Mouse (Mus musculus) liver, adult 2 months (tissue): ENCODE measurements around the gene Lpp. TPM values are rescaled to one million over a fixed set of nuclear protein-coding genes. Genes with fewer than 3 reads are reported as not detected.

Experiments
- DNase-seq: peaks from one replicate; pipeline ENCODE4 v3.0.0-alpha.2; 2011; ENCODE audit warnings: low read depth, low spot score; ENCODE audit errors: extremely low read depth
- H3K27ac ChIP-seq: fragments of 200-500 bp; replicated peaks from 2 replicates; pipeline ENCODE4 v1.5.1; 2012; ENCODE audit warnings: low read depth, mild to moderate bottlenecking, control low read depth, inconsistent platforms, low read length; ENCODE audit not compliant: insufficient read depth
- H3K27me3 ChIP-seq: fragments of 200-500 bp; 2 replicates; pipeline ENCODE4 v1.6.1; 2012; ENCODE audit warnings: mild to moderate bottlenecking, moderate library complexity, low read length, inconsistent platforms; ENCODE audit not compliant: control insufficient read depth, insufficient read depth
- H3K36me3 ChIP-seq: fragments of 200-500 bp; 2 replicates; pipeline ENCODE4 v1.6.1; 2012; ENCODE audit warnings: low read length, inconsistent platforms; ENCODE audit not compliant: control insufficient read depth, insufficient read depth
- H3K4me1 ChIP-seq: fragments of 200-500 bp; 2 replicates; pipeline ENCODE4 v1.6.1; 2011; ENCODE audit warnings: low read length; ENCODE audit not compliant: control insufficient read depth, insufficient read depth
- H3K4me3 ChIP-seq: fragments of 200-500 bp; 2 replicates; pipeline ENCODE4 v1.5.1; 2011; ENCODE audit warnings: low read depth, mild to moderate bottlenecking, control low read depth, low read length, moderate library complexity; ENCODE audit not compliant: insufficient read depth
- H3K79me2 ChIP-seq: fragments of 200-500 bp; 2 replicates; pipeline ENCODE4 v1.6.1; 2012; ENCODE audit warnings: inconsistent platforms, mild to moderate bottlenecking, low read length, moderate library complexity; ENCODE audit not compliant: control insufficient read depth, insufficient read depth
- H3K9ac ChIP-seq: fragments of 200-500 bp; 2 replicates; pipeline ENCODE4 v1.6.1; 2012; ENCODE audit warnings: low read depth, mild to moderate bottlenecking, control low read depth, inconsistent platforms, low read length
- CTCF ChIP-seq: fragments of 200-500 bp; IDR thresholded peaks from 2 replicates; pipeline ENCODE4 v1.5.1; 2011; ENCODE audit warnings: low read depth, low read length, control low read depth
- POLR2A ChIP-seq: fragments of 200-500 bp; IDR thresholded peaks from 2 replicates; pipeline ENCODE4 v1.6.1; 2011; ENCODE audit warnings: low read length, control low read depth; ENCODE audit not compliant: insufficient read depth; ENCODE audit errors: extremely low read depth
- WGBS: fragments of 180-500 bp; shearing (Covaris S2); methylation state at CpG from one replicate; pipeline ENCODE4 v1.1.7; 2018; 5-methylcytosine and 5-hydroxymethylcytosine counted together
- polyA plus RNA-seq: library from polyadenylated mRNA; depleted of rRNA; stranded (reverse); fragments of >200 nt; gene quantifications from 2 replicates; pipeline ENCODE4 v1.2.3, GENCODE M21; 2012
- total RNA-seq: library from RNA; depleted of rRNA; stranded (reverse); fragments of >200 nt; gene quantifications from 2 replicates; pipeline ENCODE4 v1.2.3, GENCODE M21; 2014

Gene Lpp
- total and polyA plus RNA-seq, 2 experiments, result 7.5 to 23.0 TPM

- H3K79me2 ChIP-seq, result peaks cover 23% of the 10 kb centered on the region
- H3K9ac ChIP-seq, result no peak overlapping the region
- H3K27me3 ChIP-seq, result no peaks in the 10 kb centered on the region
- peak overlapping the region; percentile 7; the same call in 1 of the 2 replicates for H3K27ac ChIP-seq
- peaks cover 9% of the 10 kb centered on the region for H3K36me3 ChIP-seq
- 25% methylated on average over 4 of the region's 4 CpGs for WGBS
- no peak for TF ChIP-seq POLR2A
- H3K4me1 ChIP-seq, result peaks cover 25% of the 10 kb centered on the region
- no peak overlapping the region for H3K4me3 ChIP-seq
- DNase-seq, result peak; percentile 65
These were observed 61.2 kb downstream of the Lpp start for GRCm38 (mm10) chr16:24454493-24454892.

- H3K79me2 ChIP-seq, result peaks cover 23% of the 10 kb centered on the region
- H3K9ac ChIP-seq, result no peak overlapping the region
- no peak for TF ChIP-seq POLR2A
- no peak for TF ChIP-seq CTCF
- no peak for DNase-seq
- peaks cover 9% of the 10 kb centered on the region for H3K36me3 ChIP-seq
- no peak overlapping the region for H3K27ac ChIP-seq
- WGBS, result 75% methylated on average over 3 of the region's 3 CpGs
- peaks cover 25% of the 10 kb centered on the region for H3K4me1 ChIP-seq
- no peaks in the 10 kb centered on the region for H3K27me3 ChIP-seq
- no peak overlapping the region for H3K4me3 ChIP-seq
These were observed 62.1 kb downstream of the Lpp start for GRCm38 (mm10) chr16:24455361-24455855.

GRCm38 (mm10) chr16:24463842-24464241, 70.5 kb downstream of the Lpp start:
- WGBS, result 72% methylated on average over 2 of the region's 2 CpGs
- no peak overlapping the region for H3K9ac ChIP-seq
- TF ChIP-seq POLR2A, result no peak
- TF ChIP-seq CTCF, result no peak
- peaks cover 27% of the 10 kb centered on the region for H3K4me1 ChIP-seq
- H3K27me3 ChIP-seq, result no peaks in the 10 kb centered on the region
- no peak overlapping the region for H3K4me3 ChIP-seq
- H3K36me3 ChIP-seq, result no peaks in the 10 kb centered on the region
- H3K27ac ChIP-seq, result no peak overlapping the region
- DNase-seq, result no peak
- peaks cover 7% of the 10 kb centered on the region; the same call in 1 of the 2 replicates for H3K79me2 ChIP-seq

DNA sequence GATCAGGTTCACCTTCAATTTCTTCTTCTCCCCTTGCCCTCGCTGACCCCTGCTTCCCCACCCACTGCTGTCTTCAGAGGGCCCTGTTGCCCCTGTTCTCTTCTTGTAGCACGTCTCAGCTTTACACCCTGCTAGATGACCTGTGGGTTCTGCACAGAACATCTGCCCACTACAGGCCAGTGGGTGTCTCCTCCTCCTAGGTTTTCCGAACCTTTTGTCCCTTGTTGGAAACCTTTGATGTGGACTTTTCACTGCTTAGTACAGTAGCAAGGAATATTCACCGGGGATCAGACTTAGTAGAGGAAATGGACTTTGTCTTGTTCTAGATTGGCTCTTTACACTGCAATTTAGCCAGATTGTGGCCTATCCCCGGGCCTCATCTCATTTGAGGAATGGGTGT, 71.1 kb downstream of the Lpp start:
- TF ChIP-seq CTCF, result no peak
- no peak for TF ChIP-seq POLR2A
- H3K9ac ChIP-seq, result no peak overlapping the region
- H3K4me3 ChIP-seq, result no peak overlapping the region
- WGBS, result 63% methylated on average over 5 of the region's 5 CpGs
- no peaks in the 10 kb centered on the region for H3K36me3 ChIP-seq
- DNase-seq, result peak; percentile 42
- H3K79me2 ChIP-seq, result peaks cover 7% of the 10 kb centered on the region; the same call in 1 of the 2 replicates
- H3K27me3 ChIP-seq, result no peaks in the 10 kb centered on the region
- H3K27ac ChIP-seq, result no peak overlapping the region
- peaks cover 24% of the 10 kb centered on the region for H3K4me1 ChIP-seq

DNA sequence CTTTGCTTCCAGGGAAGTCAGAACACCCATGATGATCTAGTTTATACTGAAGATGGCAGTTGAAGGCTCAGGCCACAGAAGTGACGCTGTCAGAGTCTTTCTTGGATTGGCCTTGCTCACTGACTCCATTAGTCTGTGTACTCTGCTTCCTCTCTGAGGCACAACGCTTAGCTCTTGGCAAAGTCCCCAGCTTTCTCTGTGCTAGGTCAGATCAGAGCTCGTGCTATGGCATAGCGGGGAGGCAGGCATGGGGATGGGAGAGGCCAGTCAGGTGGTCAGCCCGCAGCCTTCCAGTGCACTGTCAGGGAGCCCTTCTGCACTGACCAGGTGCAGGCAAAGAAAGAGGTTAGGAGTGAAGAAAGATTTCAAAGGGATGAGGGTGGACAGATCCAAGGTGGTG, 72.3 kb downstream of the Lpp start:
- Histone ChIP-seq H3K36me3 (no peaks in the 10 kb centered on the region), H3K4me3 (no peak overlapping the region), H3K4me1 (peaks cover 20% of the 10 kb centered on the region), H3K79me2 (peaks cover 7% of the 10 kb centered on the region; the same call in 1 of the 2 replicates), H3K27me3 (no peaks in the 10 kb centered on the region), H3K27ac (no peak overlapping the region), H3K9ac (no peak overlapping the region)
- 32% methylated on average over 5 of the region's 5 CpGs for WGBS
- DNase-seq, result peak; percentile 69
- no peak for TF ChIP-seq CTCF
- TF ChIP-seq POLR2A, result no peak

- no peaks in the 10 kb centered on the region for H3K27me3 ChIP-seq
- whole genome bisulfite sequencing, result 92% methylated on average over 17 of the region's 17 CpGs
- no peak overlapping the region for H3K4me3 ChIP-seq
- TF ChIP-seq POLR2A (no peak), CTCF (no peak)
- H3K36me3 ChIP-seq, result no peaks in the 10 kb centered on the region; the same call in 1 of the 2 replicates
- no peak overlapping the region for H3K9ac ChIP-seq
- H3K4me1 ChIP-seq, result peaks cover 20% of the 10 kb centered on the region
- no peak for DNase-seq
- no peak overlapping the region for H3K27ac ChIP-seq
- peaks cover 13% of the 10 kb centered on the region; the same call in 1 of the 2 replicates for H3K79me2 ChIP-seq
These were observed 74.4 kb downstream of the Lpp start for GRCm38 (mm10) chr16:24467544-24468290.
